Mouse (Mus musculus): ENCODE measurements around the gene Zscan25. TPM values are rescaled to one million over a fixed set of nuclear protein-coding genes. Genes with fewer than 3 reads are reported as not detected.
"Not testable (repeated sequence)": the region's sequence is repeated elsewhere in the genome, so short reads cannot be mapped to it uniquely, and the experiment has no call there.

Gene Zscan25
- polyA plus RNA-seq, 1 experiment from 2014 or later = 0.30 TPM

GRCm38 (mm10) chr5:145249520-145249919, 30.8 kb upstream of the Zscan25 start:
- DNase-seq (ENCODE audit: low spot score) = no peak
- Histone ChIP-seq H3K36me3 (ENCODE audit: control insufficient read depth, insufficient read depth, low read length) (peaks cover 10% of the 10 kb centered on the region; the same call in 1 of the 2 replicates), H3K4me3 (ENCODE audit: low read depth, low read length) (no peak overlapping the region), H3K4me2 (replicated peaks; ENCODE audit: low read depth) (no peak overlapping the region), H3K27me3 (ENCODE audit: control insufficient read depth, insufficient read depth, low read length) (no peaks in the 10 kb centered on the region), H3K27ac (replicated peaks) (no peak overlapping the region), H3K9me3 (ENCODE audit: control insufficient read depth, low read length) (no peaks in the 10 kb centered on the region), H3K4me1 (replicated peaks; ENCODE audit: control insufficient read depth, insufficient read depth) (no peaks in the 10 kb centered on the region), H3K9ac (ENCODE audit: low read length) (no peak overlapping the region)
- no peak for ATAC-seq (ENCODE audit: low FRiP score, low TSS enrichment)
- 93% methylated on average over 3 of the region's 3 CpGs for WGBS
- TF ChIP-seq CTCF (IDR thresholded peaks at IDR 0.05; ENCODE audit: low read depth) (no peak), EP300 (optimal IDR thresholded peaks at IDR 0.05) (no peak)

DNA sequence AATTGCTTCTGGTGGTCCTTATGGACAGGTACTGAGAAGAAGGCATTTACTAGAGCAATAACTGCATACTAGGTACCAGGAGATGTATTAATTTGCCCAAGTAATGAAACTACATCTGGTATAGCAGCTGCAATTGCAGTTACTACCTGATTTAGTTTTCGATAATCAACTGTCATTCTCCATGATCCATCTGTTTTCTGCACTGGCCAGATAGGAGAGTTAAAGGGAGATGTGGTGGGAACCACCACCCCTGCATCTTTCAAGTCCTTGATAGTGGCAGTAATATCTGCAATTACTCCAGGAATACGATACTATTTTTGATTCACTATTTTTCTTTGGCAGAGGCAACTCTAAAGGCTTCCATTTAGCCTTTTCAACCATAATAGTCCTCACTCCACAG, 6.7 kb upstream of the Zscan25 start:
- H3K36me3 ChIP-seq (ENCODE audit: control insufficient read depth, insufficient read depth, low read length); H3K4me2 ChIP-seq (replicated peaks; ENCODE audit: low read depth); H3K27ac ChIP-seq (replicated peaks); ATAC-seq (ENCODE audit: low FRiP score, low TSS enrichment); H3K4me1 ChIP-seq (replicated peaks; ENCODE audit: control insufficient read depth, insufficient read depth); H3K27me3 ChIP-seq (ENCODE audit: control insufficient read depth, insufficient read depth, low read length); H3K9ac ChIP-seq (ENCODE audit: low read length); H3K9me3 ChIP-seq (ENCODE audit: control insufficient read depth, low read length); DNase-seq (ENCODE audit: low spot score); H3K4me3 ChIP-seq (ENCODE audit: low read depth, low read length): not testable (repeated sequence)
- 81% methylated on average over 2 of the region's 2 CpGs for WGBS

DNA sequence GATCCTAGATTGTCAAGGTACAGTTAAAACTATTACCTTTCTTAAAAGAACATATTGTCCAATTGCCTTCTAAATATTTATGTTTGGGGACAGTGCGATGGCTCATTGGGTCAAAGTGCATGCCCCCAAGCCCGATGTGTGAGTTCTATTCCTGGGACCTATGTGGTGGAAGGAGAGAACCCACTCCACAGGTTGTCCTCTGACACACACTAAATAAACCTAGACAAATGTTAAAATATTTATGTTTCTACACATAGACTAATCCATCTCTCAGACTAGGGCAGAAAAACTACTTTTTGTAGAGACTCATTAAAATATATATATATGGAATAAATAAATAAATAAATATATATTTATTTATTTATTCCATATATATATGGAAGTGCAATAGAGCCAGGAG, 352 bp upstream of the Zscan25 start:
- Histone ChIP-seq H3K27ac (replicated peaks) (no peak overlapping the region), H3K27me3 (ENCODE audit: control insufficient read depth, insufficient read depth, low read length) (no peaks in the 10 kb centered on the region), H3K4me1 (replicated peaks; ENCODE audit: control insufficient read depth, insufficient read depth) (0 out of 2 replicates have a peak, but pooled peaks cover 2% of the 10 kb centered on the region), H3K9me3 (ENCODE audit: control insufficient read depth, low read length) (no peaks in the 10 kb centered on the region), H3K36me3 (ENCODE audit: control insufficient read depth, insufficient read depth, low read length) (peaks cover 9% of the 10 kb centered on the region; the same call in 1 of the 2 replicates), H3K4me2 (replicated peaks; ENCODE audit: low read depth) (peak overlapping the region; percentile 72; the same call in 1 of the 2 replicates), H3K9ac (ENCODE audit: low read length) (no peak overlapping the region), H3K4me3 (ENCODE audit: low read depth, low read length) (peak overlapping the region; percentile 84; the same call in 1 of the 2 replicates)
- no peak for TF ChIP-seq CTCF (IDR thresholded peaks at IDR 0.05; ENCODE audit: low read depth)
- TF ChIP-seq EP300 (optimal IDR thresholded peaks at IDR 0.05) = no peak
- ATAC-seq (ENCODE audit: low FRiP score, low TSS enrichment) = no peak
- no peak for DNase-seq (ENCODE audit: low spot score)
- 87% methylated on average over 2 of the region's 2 CpGs for WGBS

DNA sequence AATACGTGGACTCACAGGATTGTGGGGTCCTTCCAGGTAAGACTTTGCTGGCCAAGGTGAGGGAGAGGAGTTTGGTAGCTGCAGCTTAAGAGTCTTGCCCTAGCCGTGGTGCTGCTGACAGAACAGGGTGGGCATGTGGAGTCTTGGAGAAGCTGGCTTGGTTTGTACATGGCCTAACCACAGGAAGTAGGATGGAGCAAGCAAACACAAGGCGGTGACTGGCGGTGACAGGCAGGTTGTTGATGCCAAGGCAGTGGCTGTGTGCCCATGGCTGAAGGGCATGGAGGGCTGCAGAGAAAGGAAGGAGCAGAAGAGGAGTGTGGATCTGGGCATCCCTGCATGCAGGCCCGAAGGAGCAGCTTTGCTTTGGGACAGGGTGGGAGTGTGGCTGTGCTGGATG, 8.1 kb downstream of the Zscan25 start:
- no peak overlapping the region for H3K9ac ChIP-seq (ENCODE audit: low read length)
- H3K27me3 ChIP-seq (ENCODE audit: control insufficient read depth, insufficient read depth, low read length) = no peaks in the 10 kb centered on the region
- TF ChIP-seq EP300 (optimal IDR thresholded peaks at IDR 0.05) (no peak), CTCF (IDR thresholded peaks at IDR 0.05; ENCODE audit: low read depth) (no peak)
- ATAC-seq (ENCODE audit: low FRiP score, low TSS enrichment) (no peak), DNase-seq (ENCODE audit: low spot score) (peak; percentile 13)
- H3K4me3 ChIP-seq (ENCODE audit: low read depth, low read length) = no peak overlapping the region
- no peak overlapping the region for H3K4me2 ChIP-seq (replicated peaks; ENCODE audit: low read depth)
- 89% methylated on average over 5 of the region's 5 CpGs for WGBS
- no peaks in the 10 kb centered on the region for H3K9me3 ChIP-seq (ENCODE audit: control insufficient read depth, low read length)
- peaks cover 34% of the 10 kb centered on the region for H3K36me3 ChIP-seq (ENCODE audit: control insufficient read depth, insufficient read depth, low read length)
- H3K4me1 ChIP-seq (replicated peaks; ENCODE audit: control insufficient read depth, insufficient read depth) = no peaks in the 10 kb centered on the region
- no peak overlapping the region for H3K27ac ChIP-seq (replicated peaks)

DNA sequence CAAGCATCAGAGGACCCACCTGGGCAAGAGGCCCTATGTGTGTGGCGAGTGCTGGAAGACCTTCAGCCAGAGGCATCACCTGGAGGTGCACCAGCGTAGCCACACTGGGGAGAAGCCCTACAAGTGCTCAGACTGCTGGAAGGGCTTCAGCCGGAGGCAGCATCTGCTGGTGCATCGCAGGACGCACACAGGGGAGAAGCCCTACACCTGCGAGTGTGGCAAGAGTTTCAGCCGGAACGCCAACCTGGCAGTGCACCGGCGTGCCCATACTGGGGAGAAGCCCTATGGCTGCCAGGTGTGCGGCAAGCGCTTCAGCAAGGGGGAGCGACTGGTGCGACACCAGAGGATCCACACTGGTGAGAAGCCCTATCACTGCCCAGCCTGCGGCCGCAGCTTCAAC, 10.4 kb downstream of the Zscan25 start:
- H3K36me3 ChIP-seq (ENCODE audit: control insufficient read depth, insufficient read depth, low read length) = peaks cover 27% of the 10 kb centered on the region
- no peak overlapping the region for H3K9ac ChIP-seq (ENCODE audit: low read length)
- WGBS = 97% methylated on average over 16 of the region's 16 CpGs
- TF ChIP-seq CTCF (IDR thresholded peaks at IDR 0.05; ENCODE audit: low read depth) = no peak
- TF ChIP-seq EP300 (optimal IDR thresholded peaks at IDR 0.05) = no peak
- no peaks in the 10 kb centered on the region for H3K27me3 ChIP-seq (ENCODE audit: control insufficient read depth, insufficient read depth, low read length)
- ATAC-seq (ENCODE audit: low FRiP score, low TSS enrichment) (no peak), DNase-seq (ENCODE audit: low spot score) (peak; percentile 12)
- no peak overlapping the region for H3K4me3 ChIP-seq (ENCODE audit: low read depth, low read length)
- no peak overlapping the region for H3K4me2 ChIP-seq (replicated peaks; ENCODE audit: low read depth)
- H3K9me3 ChIP-seq (ENCODE audit: control insufficient read depth, low read length) = no peaks in the 10 kb centered on the region
- H3K27ac ChIP-seq (replicated peaks) = no peak overlapping the region
- no peaks in the 10 kb centered on the region for H3K4me1 ChIP-seq (replicated peaks; ENCODE audit: control insufficient read depth, insufficient read depth)

GRCm38 (mm10) chr5:145292398-145292797, 12.1 kb downstream of the Zscan25 start:
- Histone ChIP-seq H3K4me1 (replicated peaks; ENCODE audit: control insufficient read depth, insufficient read depth) (no peaks in the 10 kb centered on the region), H3K4me2 (replicated peaks; ENCODE audit: low read depth) (no peak overlapping the region), H3K36me3 (ENCODE audit: control insufficient read depth, insufficient read depth, low read length) (peaks cover 20% of the 10 kb centered on the region), H3K9ac (ENCODE audit: low read length) (no peak overlapping the region), H3K27me3 (ENCODE audit: control insufficient read depth, insufficient read depth, low read length) (no peaks in the 10 kb centered on the region), H3K9me3 (ENCODE audit: control insufficient read depth, low read length) (no peaks in the 10 kb centered on the region), H3K4me3 (ENCODE audit: low read depth, low read length) (no peak overlapping the region), H3K27ac (replicated peaks) (no peak overlapping the region)
- WGBS = 92% methylated on average over 6 of the region's 6 CpGs
- TF ChIP-seq EP300 (optimal IDR thresholded peaks at IDR 0.05) = no peak
- no peak for TF ChIP-seq CTCF (IDR thresholded peaks at IDR 0.05; ENCODE audit: low read depth)
- ATAC-seq (ENCODE audit: low FRiP score, low TSS enrichment) (no peak), DNase-seq (ENCODE audit: low spot score) (peak; percentile 6)
